Mouse (Mus musculus) testis, adult 2 months (tissue): ENCODE data around the gene Gm10964.

ENCODE experiments used
- CTCF ChIP-seq: fragments of 200-500 bp; IDR thresholded peaks from 2 replicates; pipeline ENCODE4 v1.5.1; 2012; ENCODE audit warnings: low read depth, mild to moderate bottlenecking, inconsistent platforms, low read length, moderate library complexity; ENCODE audit not compliant: control insufficient read depth, insufficient read depth, insufficient replicate concordance
- POLR2A ChIP-seq: fragments of 200-500 bp; IDR thresholded peaks from 2 replicates; pipeline ENCODE4 v1.6.1; 2012; ENCODE audit warnings: low read depth, mild to moderate bottlenecking, inconsistent platforms, low read length, moderate library complexity; ENCODE audit not compliant: control insufficient read depth

DNA sequence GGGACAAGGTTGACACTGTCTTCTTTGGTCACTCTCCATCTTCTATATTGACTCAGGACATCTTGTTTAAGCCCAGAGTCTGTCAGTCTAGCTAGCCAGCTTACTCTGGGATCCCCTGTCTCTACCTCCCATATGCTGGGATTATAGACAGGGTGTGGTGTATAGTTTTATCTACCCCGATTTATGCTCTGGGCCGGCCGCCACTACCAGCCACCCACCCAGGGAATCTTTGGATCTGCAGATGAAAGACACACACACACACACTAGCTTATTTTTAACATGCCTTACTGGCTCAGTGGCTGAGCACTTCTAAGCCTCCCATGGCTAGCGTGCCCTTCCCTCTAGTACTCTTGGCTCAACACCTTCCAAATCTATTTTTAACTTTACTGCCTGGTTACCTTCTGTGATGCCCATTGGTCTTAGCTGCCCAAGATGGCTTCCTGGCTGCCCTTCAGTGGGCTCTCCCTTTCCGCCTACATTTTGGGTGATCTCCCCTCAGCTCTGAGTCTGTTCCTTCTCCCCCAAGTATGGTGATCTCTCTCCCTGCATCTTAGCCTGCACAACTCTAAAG is 29.6 kb upstream of the Gm10964 start:
- TF ChIP-seq CTCF (no peak), POLR2A (no peak)
